11 mouse cellular contexts compared by ENCODE assay signal in the genomic region with DNA sequence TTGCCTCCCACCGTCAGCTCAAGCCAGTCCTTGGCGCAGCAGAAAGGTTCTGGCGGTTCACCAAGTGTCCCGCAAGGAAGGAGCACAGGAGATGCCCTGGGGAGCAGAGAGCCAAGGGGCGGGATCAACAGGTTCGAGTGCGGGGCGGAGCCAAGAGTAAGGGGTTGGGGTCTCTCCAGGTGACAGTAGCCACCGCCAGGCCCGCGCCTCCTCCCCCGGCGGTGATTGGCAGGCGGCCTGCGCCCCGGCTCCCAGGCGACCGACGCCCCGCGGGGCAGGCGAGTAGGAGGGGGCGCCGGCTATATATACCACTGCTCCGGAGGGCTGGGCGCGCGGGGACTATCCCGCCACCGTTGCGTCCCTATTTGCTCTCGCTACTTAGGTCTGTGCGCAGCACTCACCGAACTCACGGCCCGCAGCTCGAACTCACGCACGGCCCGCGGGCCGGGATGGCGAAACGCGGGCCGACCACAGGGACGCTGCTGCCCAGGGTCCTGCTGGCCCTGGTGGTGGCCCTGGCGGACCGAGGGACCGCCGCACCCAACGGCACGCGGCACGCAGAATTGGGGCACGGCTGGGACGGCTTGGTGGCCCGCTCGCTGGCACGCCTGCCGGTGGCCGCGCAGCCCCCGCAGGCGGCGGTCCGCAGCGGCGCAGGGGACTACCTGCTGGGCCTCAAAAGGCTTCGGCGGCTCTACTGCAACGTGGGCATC. TPM values are rescaled to one million over a fixed set of nuclear protein-coding genes. Genes with fewer than 3 reads are reported as not detected.
DNase-seq lines count a peak whose midpoint lies in the region; ATAC-seq and TF ChIP-seq lines count a peak whose summit lies in the region.
"Had no signal": no experiment of that assay in that cellular context is flagged by ENCODE, and none has a peak within 500 bp of the region (broad histone marks: within the 10 kb centered on the region; RNA-seq: fewer than 3 reads in every experiment).

No protein-coding gene starts in this region.

- no peak overlapping the region for H3K9ac ChIP-seq in heart, postnatal 0 days (replicated peaks; ENCODE audit: low read depth, low read length)
- no peak overlapping the region; the same call in 1 of the 2 replicates for H3K9ac ChIP-seq in hindbrain, embryonic 13.5 days
- H3K9ac ChIP-seq in midbrain, embryonic 16.5 days (ENCODE audit: low read depth, low read length) = no peak overlapping the region

- no peak for TF ChIP-seq CTCF in heart, postnatal 0 days (IDR thresholded peaks at IDR 0.05; ENCODE audit: low read depth)

- H3K27ac ChIP-seq in heart, postnatal 0 days (ENCODE audit: low read depth) = no peak overlapping the region
- H3K27ac ChIP-seq in embryonic facial prominence, embryonic 10.5 days (replicated peaks) = no peak overlapping the region
- H3K27ac ChIP-seq in hindbrain, embryonic 13.5 days = no peak overlapping the region
- no peak overlapping the region for H3K27ac ChIP-seq in midbrain, embryonic 16.5 days (ENCODE audit: low read length)

- no peak for TF ChIP-seq EP300 in heart, postnatal 0 days (IDR thresholded peaks at IDR 0.05; ENCODE audit: low read depth)

- 1% methylated on average over 65 of the region's 72 CpGs for WGBS in heart, postnatal 0 days
- under 1% methylated on average over 72 of the region's 72 CpGs for WGBS in embryonic facial prominence, embryonic 10.5 days
- under 1% methylated on average over 67 of the region's 72 CpGs for WGBS in hindbrain, embryonic 13.5 days
- under 1% methylated on average over 62 of the region's 72 CpGs for WGBS in midbrain, embryonic 16.5 days

- no peak for ATAC-seq in heart, postnatal 0 days (ENCODE audit: insufficient read depth, low read depth)
- no peak for ATAC-seq in hindbrain, embryonic 13.5 days (ENCODE audit: low FRiP score)
- no peak for ATAC-seq in midbrain, embryonic 16.5 days

- peak overlapping the region; percentile 25 for H3K4me3 ChIP-seq in heart, postnatal 0 days (ENCODE audit: low read depth, low read length)
- peak overlapping the region; percentile 46 for H3K4me3 ChIP-seq in embryonic facial prominence, embryonic 10.5 days
- H3K4me3 ChIP-seq in hindbrain, embryonic 13.5 days = peak overlapping the region; percentile 25
- peak overlapping the region; percentile 20 for H3K4me3 ChIP-seq in midbrain, embryonic 16.5 days (ENCODE audit: low read depth, low read length)

- no peak overlapping the region; the same call in 1 of the 2 replicates for H3K4me2 ChIP-seq in heart, postnatal 0 days (ENCODE audit: low read depth, low read length)
- peak overlapping the region; percentile 38 for H3K4me2 ChIP-seq in hindbrain, embryonic 13.5 days
- H3K4me2 ChIP-seq in midbrain, embryonic 16.5 days (ENCODE audit: low read length) = peak overlapping the region; percentile 16

- no peaks in the 10 kb centered on the region for H3K9me3 ChIP-seq in heart, postnatal 0 days (replicated peaks; ENCODE audit: control insufficient read depth, low read length)
- H3K9me3 ChIP-seq in embryonic facial prominence, embryonic 10.5 days = no peaks in the 10 kb centered on the region
- no peaks in the 10 kb centered on the region for H3K9me3 ChIP-seq in hindbrain, embryonic 13.5 days
- H3K9me3 ChIP-seq in midbrain, embryonic 16.5 days (replicated peaks; ENCODE audit: control insufficient read depth, low read length, poor library complexity, severe bottlenecking) = no peaks in the 10 kb centered on the region

- H3K36me3 ChIP-seq in heart, postnatal 0 days (replicated peaks; ENCODE audit: control insufficient read depth, insufficient read depth, low read length) = no peaks in the 10 kb centered on the region
- no peaks in the 10 kb centered on the region for H3K36me3 ChIP-seq in embryonic facial prominence, embryonic 10.5 days (replicated peaks)
- H3K36me3 ChIP-seq in hindbrain, embryonic 13.5 days = no peaks in the 10 kb centered on the region
- H3K36me3 ChIP-seq in midbrain, embryonic 16.5 days (ENCODE audit: control insufficient read depth, insufficient read depth, low read length) = no peaks in the 10 kb centered on the region

- H3K4me1 ChIP-seq in heart, postnatal 0 days (ENCODE audit: control insufficient read depth, insufficient read depth) = no peaks in the 10 kb centered on the region
- H3K4me1 ChIP-seq in embryonic facial prominence, embryonic 10.5 days = peaks cover 17% of the 10 kb centered on the region
- peaks cover 15% of the 10 kb centered on the region for H3K4me1 ChIP-seq in hindbrain, embryonic 13.5 days (replicated peaks)
- peaks cover 9% of the 10 kb centered on the region; the same call in 1 of the 2 replicates for H3K4me1 ChIP-seq in midbrain, embryonic 16.5 days (ENCODE audit: control insufficient read depth, insufficient read depth, low read length)

- peaks cover 74% of the 10 kb centered on the region for H3K27me3 ChIP-seq in heart, postnatal 0 days (ENCODE audit: control insufficient read depth, insufficient read depth, low read length)
- peaks cover 84% of the 10 kb centered on the region for H3K27me3 ChIP-seq in embryonic facial prominence, embryonic 10.5 days (replicated peaks; ENCODE audit: low read depth, poor library complexity, severe bottlenecking)
- peaks cover 87% of the 10 kb centered on the region for H3K27me3 ChIP-seq in hindbrain, embryonic 13.5 days
- H3K27me3 ChIP-seq in midbrain, embryonic 16.5 days (ENCODE audit: control insufficient read depth, insufficient read depth, low read depth, low read length) = peaks cover 56% of the 10 kb centered on the region

- DNase-seq in heart, postnatal 0 days (ENCODE audit: low spot score) = no peak
- no peak for DNase-seq in heart, adult 9 months (ENCODE audit: low spot score in 2 of 2)
- DNase-seq in embryonic facial prominence, embryonic 10.5 days (ENCODE audit: low spot score) = peak; percentile 33
- no peak for DNase-seq in adrenal gland, postnatal 36 days
- no peak for DNase-seq in urinary bladder, postnatal 14 days (ENCODE audit: low spot score)
- DNase-seq in frontal cortex, adult 2 months (ENCODE audit: extremely low spot score in 1 of 2, low spot score in 1 of 2) = no peak
- DNase-seq: thymus, postnatal 14 days had no signal

RNA-seq across cellular contexts. Expression of a gene that starts 14.0 kb away (rescaled TPM):
- total RNA-seq in heart, postnatal 0 days (2014; rRNA removed; ENCODE audit: low replicate concordance) = not detected in 2 replicates
- polyA plus RNA-seq in heart, postnatal 0 days (2015; fragmentation: Nextera tagmentation; extraction: Ambion mirVana) = not detected in 2 replicates
- polyA plus RNA-seq in embryonic facial prominence, embryonic 10.5 days (2016; fragmentation: Nextera tagmentation; extraction: Ambion mirVana) = 0.16 TPM in 1 of 2 replicates, not detected in the other
- not detected in 2 replicates for polyA plus RNA-seq in hindbrain, embryonic 13.5 days (2015; fragmentation: Nextera tagmentation; extraction: Ambion mirVana)
- polyA plus RNA-seq in midbrain, embryonic 16.5 days (2015; fragmentation: Nextera tagmentation; extraction: Ambion mirVana) = not detected in 2 replicates
- not detected for total RNA-seq in adrenal gland, postnatal 36 days (2021)
- polyA plus RNA-seq in frontal cortex, adult 2 months (2012; rRNA removed) = not detected in 2 replicates
- total RNA-seq: left cerebral cortex, postnatal 14 days had no signal

RNA-seq across cellular contexts. Expression of a gene that starts 23.3 kb away (rescaled TPM):
- not detected in 2 replicates for total RNA-seq in heart, postnatal 0 days (2014; rRNA removed; ENCODE audit: low replicate concordance)
- polyA plus RNA-seq in heart, postnatal 0 days (2015; fragmentation: Nextera tagmentation; extraction: Ambion mirVana) = not detected in 2 replicates
- 0.96 and 1.3 TPM in 2 replicates for polyA plus RNA-seq in embryonic facial prominence, embryonic 10.5 days (2016; fragmentation: Nextera tagmentation; extraction: Ambion mirVana)
- 13.6 and 30.2 TPM in 2 replicates for polyA plus RNA-seq in hindbrain, embryonic 13.5 days (2015; fragmentation: Nextera tagmentation; extraction: Ambion mirVana)
- 1.4 and 2.0 TPM in 2 replicates for polyA plus RNA-seq in midbrain, embryonic 16.5 days (2015; fragmentation: Nextera tagmentation; extraction: Ambion mirVana)
- under 1 TPM; 0.30 to 0.89 TPM for total RNA-seq in adrenal gland, postnatal 36 days (2021)
- 0.12 and 0.29 TPM in 2 replicates for polyA plus RNA-seq in frontal cortex, adult 2 months (2012; rRNA removed)

RNA-seq across cellular contexts. Expression of a gene that starts 35.1 kb away (rescaled TPM):
- total RNA-seq in heart, postnatal 0 days (2014; rRNA removed; ENCODE audit: low replicate concordance) = not detected in 2 replicates
- not detected in 2 replicates for polyA plus RNA-seq in heart, postnatal 0 days (2015; fragmentation: Nextera tagmentation; extraction: Ambion mirVana)
- 17.5 and 19.7 TPM in 2 replicates for polyA plus RNA-seq in embryonic facial prominence, embryonic 10.5 days (2016; fragmentation: Nextera tagmentation; extraction: Ambion mirVana)
- 40.1 and 66.5 TPM in 2 replicates for polyA plus RNA-seq in hindbrain, embryonic 13.5 days (2015; fragmentation: Nextera tagmentation; extraction: Ambion mirVana)
- 19.0 and 35.9 TPM in 2 replicates for polyA plus RNA-seq in midbrain, embryonic 16.5 days (2015; fragmentation: Nextera tagmentation; extraction: Ambion mirVana)
- not detected for total RNA-seq in adrenal gland, postnatal 36 days (2021)
- not detected in 2 replicates for polyA plus RNA-seq in frontal cortex, adult 2 months (2012; rRNA removed)
- total RNA-seq: left cerebral cortex, postnatal 14 days; neutrophil, adult 5-6 weeks had no signal

RNA-seq across cellular contexts. Expression of a gene that starts 53.7 kb away (rescaled TPM):
- 5.5 and 15.5 TPM in 2 replicates for total RNA-seq in heart, postnatal 0 days (2014; rRNA removed; ENCODE audit: low replicate concordance)
- polyA plus RNA-seq in heart, postnatal 0 days (2015; fragmentation: Nextera tagmentation; extraction: Ambion mirVana) = 13.6 and 17.6 TPM in 2 replicates
- polyA plus RNA-seq in embryonic facial prominence, embryonic 10.5 days (2016; fragmentation: Nextera tagmentation; extraction: Ambion mirVana) = 25.4 and 26.0 TPM in 2 replicates
- 33.8 and 38.4 TPM in 2 replicates for polyA plus RNA-seq in hindbrain, embryonic 13.5 days (2015; fragmentation: Nextera tagmentation; extraction: Ambion mirVana)
- 31.1 and 36.0 TPM in 2 replicates for polyA plus RNA-seq in midbrain, embryonic 16.5 days (2015; fragmentation: Nextera tagmentation; extraction: Ambion mirVana)
- total RNA-seq in adrenal gland, postnatal 36 days (2021) = 10 to 100 TPM; 20.5 to 24.1 TPM
- polyA plus RNA-seq in frontal cortex, adult 2 months (2012; rRNA removed) = 36.5 and 44.2 TPM in 2 replicates

Comparison
In these comparisons a context has a peak if more than half of its experiments do, and no peak if none do; other contexts are left out.
1. RNA of a gene that starts 35.1 kb away (polyA plus RNA-seq): 40.1 to 66.5 TPM in hindbrain, embryonic 13.5 days, 17.5 to 19.7 TPM in embryonic facial prominence, embryonic 10.5 days and 19.0 to 35.9 TPM in midbrain, embryonic 16.5 days; not detected in heart, postnatal 0 days and not detected in frontal cortex, adult 2 months; every median in the first group is over 10 times any median in the second.
2. Peak in every context shown above with its lines, with median percentiles within 50 percentile points of each other: H3K4me3 ChIP-seq.